Mouse (Mus musculus): ENCODE results near the gene Nap1l1.

DNA sequence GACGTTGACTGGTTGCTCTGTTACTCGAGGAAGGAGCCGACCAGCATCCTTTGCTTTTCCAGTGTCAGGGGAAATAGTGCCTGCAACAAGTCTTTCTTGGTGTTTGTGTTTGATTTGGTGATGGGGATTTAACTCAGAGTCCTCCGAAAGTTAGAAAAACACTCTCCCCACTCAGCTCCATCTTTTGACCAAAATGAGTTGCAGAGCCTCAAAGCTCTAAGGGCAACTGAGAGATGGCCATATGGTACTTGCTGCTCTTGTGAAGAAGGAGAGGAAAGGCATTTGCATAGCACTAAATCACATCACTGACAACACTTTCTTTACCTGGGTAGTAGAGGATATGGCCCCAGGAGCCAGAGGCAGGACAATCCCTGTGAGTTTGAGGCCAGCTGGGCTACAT, 45.3 kb downstream of the Nap1l1 start:
- TF ChIP-seq CTCF (IDR thresholded peaks at IDR 0.05; ENCODE audit: control insufficient read depth, insufficient read depth, low read length) (no peak), POLR2A (IDR thresholded peaks at IDR 0.05; ENCODE audit: borderline replicate concordance, control insufficient read depth, low read depth, low read length) (no peak)

Measured in bone marrow, adult 2 months (tissue).